Mouse (Mus musculus) C3H10T1/2 (cell line): Measurements from ENCODE around the gene Gng7. TPM values are rescaled to one million over a fixed set of nuclear protein-coding genes. Genes with fewer than 3 reads are reported as not detected.

Experiments used
- polyA plus RNA-seq, 2 experiments: library from polyadenylated mRNA; unstranded; fragments of >200 nt; fragmentation: generic; extraction: Trizol; gene quantifications; one replicate each; pipeline ENCODE4 v1.2.1; 2012; ENCODE audit warnings: missing spikeins in 2 of 2

The Gng7 gene
- polyA plus RNA-seq = 10 to 100 TPM in 1 of 2 experiments, 1 to 10 TPM in 1; 1.2 to 11.2 TPM

GRCm38 (mm10) chr10:81014393-81015384 is at the start of gene Gng7:
Gene Gng7, minus strand, starts transcription at chr10:81014945.

GRCm38 (mm10) chr10:81059603-81060543 is 45.1 kb upstream of the Gng7 start, which contains the start of gene Sgta:
Gene Sgta, minus strand, starts transcription at chr10:81060181.

GRCm38 (mm10) chr10:81036988-81037580 is 22.3 kb upstream of the Gng7 start, which contains the start of gene Slc39a3:
Gene Slc39a3, minus strand, starts transcription at chr10:81037426.

GRCm38 (mm10) chr10:81025639-81026275 is 11.0 kb upstream of the Gng7 start, which contains the start of gene Diras1:
Gene Diras1, minus strand, starts transcription at chr10:81025662.

GRCm38 (mm10) chr10:80929299-80930226 is 85.2 kb downstream of the Gng7 start, which contains the start of gene Gadd45b:
Gene Gadd45b, plus strand, starts transcription at chr10:80930073.

GRCm38 (mm10) chr10:80917779-80918434 is 96.8 kb downstream of the Gng7 start, which contains the start of gene Lmnb2:
Gene Lmnb2, minus strand, starts transcription at chr10:80918245.

GRCm38 (mm10) chr10:80900318-80901247 is 114.2 kb downstream of the Gng7 start, which contains the start of gene Timm13:
Gene Timm13, minus strand, starts transcription at chr10:80900969.

Other genes starting within 250 kb of the Gng7 start
- gene Sf3a2, start 216.7 kb downstream of the Gng7 start, polyA plus RNA-seq = 100 to 1,000 TPM in 1 of 2 experiments, 10 to 100 TPM in 1; 97.6 to 167 TPM
- 10 to 100 TPM; 64.7 to 99.4 TPM for gene Plekhj1, start 216.3 kb downstream of the Gng7 start, polyA plus RNA-seq
- gene Amh, start 209.7 kb downstream of the Gng7 start, polyA plus RNA-seq = 1 to 10 TPM in 1 of 2 experiments, under 1 TPM in 1; 0.25 to 1.2 TPM
- gene Jsrp1, start 201.4 kb downstream of the Gng7 start, polyA plus RNA-seq = under 1 TPM in 1 of 2 experiments, not detected in 1; 0.94 TPM
- gene Oaz1, start 188.3 kb downstream of the Gng7 start, polyA plus RNA-seq = 1,000 to 10,000 TPM; 1,765 to 2,268 TPM
- gene Lingo3, start 170.9 kb downstream of the Gng7 start, polyA plus RNA-seq = under 1 TPM; 0.01 to 0.07 TPM
- gene Lsm7, start 159.7 kb downstream of the Gng7 start, polyA plus RNA-seq = 100 to 1,000 TPM; 321 to 392 TPM
- 10 to 100 TPM; 16.7 to 38.9 TPM for gene Sppl2b, start 159.7 kb downstream of the Gng7 start, polyA plus RNA-seq
- under 1 TPM; 0.01 to 0.06 TPM for gene Tmprss9, start 143.1 kb downstream of the Gng7 start, polyA plus RNA-seq
- gene Timm13, start 114.0 kb downstream of the Gng7 start, polyA plus RNA-seq = 100 to 1,000 TPM; 226 to 741 TPM
- 10 to 100 TPM; 12.8 to 15.5 TPM for gene Lmnb2, start 96.7 kb downstream of the Gng7 start, polyA plus RNA-seq
- gene Gadd45b, start 84.9 kb downstream of the Gng7 start, polyA plus RNA-seq = 10 to 100 TPM; 15.9 to 26.5 TPM
- gene Diras1, start 10.7 kb upstream of the Gng7 start, polyA plus RNA-seq = under 1 TPM; 0.06 to 0.14 TPM
- 10 to 100 TPM; 12.6 to 36.2 TPM for gene Slc39a3, start 22.5 kb upstream of the Gng7 start, polyA plus RNA-seq
- 100 to 1,000 TPM; 167 to 227 TPM for gene Sgta, start 45.2 kb upstream of the Gng7 start, polyA plus RNA-seq
- gene Thop1, start 55.1 kb upstream of the Gng7 start, polyA plus RNA-seq = 100 to 1,000 TPM in 1 of 2 experiments, 10 to 100 TPM in 1; 46.9 to 101 TPM
- gene Creb3l3, start 83.9 kb upstream of the Gng7 start, polyA plus RNA-seq = under 1 TPM; 0.02 to 0.45 TPM
- gene Map2k2, start 91.0 kb upstream of the Gng7 start, polyA plus RNA-seq = 100 to 1,000 TPM; 207 to 359 TPM
- 10 to 100 TPM in 1 of 2 experiments, 1 to 10 TPM in 1; 6.5 to 24.7 TPM for gene Zbtb7a, start 120.3 kb upstream of the Gng7 start, polyA plus RNA-seq
- 10 to 100 TPM; 36.0 to 48.5 TPM for gene Pias4, start 153.0 kb upstream of the Gng7 start, polyA plus RNA-seq
- gene Eef2, start 161.7 kb upstream of the Gng7 start, polyA plus RNA-seq = 1,000 to 10,000 TPM; 3,430 to 4,023 TPM
- 100 to 1,000 TPM in 1 of 2 experiments, 10 to 100 TPM in 1; 98.3 to 105 TPM for gene Dapk3, start 168.1 kb upstream of the Gng7 start, polyA plus RNA-seq
- gene 4930442H23Rik, start 168.9 kb upstream of the Gng7 start, polyA plus RNA-seq = under 1 TPM; 0.11 to 0.15 TPM
- gene Nmrk2, start 187.1 kb upstream of the Gng7 start, polyA plus RNA-seq = under 1 TPM in 1 of 2 experiments, not detected in 1; 0.02 TPM
- under 1 TPM in 1 of 2 experiments, not detected in 1; 0.01 TPM for gene Atcay, start 215.9 kb upstream of the Gng7 start, polyA plus RNA-seq
- gene Zfr2, start 218.2 kb upstream of the Gng7 start, polyA plus RNA-seq = 10 to 100 TPM in 1 of 2 experiments, under 1 TPM in 1; 0.32 to 18.3 TPM
- 1 to 10 TPM in 1 of 2 experiments, under 1 TPM in 1; 0.69 to 1.9 TPM for gene Matk, start 238.0 kb upstream of the Gng7 start, polyA plus RNA-seq